Mouse (Mus musculus) yolk sac, embryonic 10.5 days (tissue): ENCODE data around the gene Sema6b.

Experiments
- DNase-seq: peaks from one replicate; pipeline ENCODE4 v3.0.0-alpha.2; 2017; ENCODE audit warnings: low spot score

Sema6b gene

GRCm38 (mm10) chr17:56146131-56146530 lies 6.0 kb upstream of the Sema6b start:
- DNase-seq, result no peak

DNA sequence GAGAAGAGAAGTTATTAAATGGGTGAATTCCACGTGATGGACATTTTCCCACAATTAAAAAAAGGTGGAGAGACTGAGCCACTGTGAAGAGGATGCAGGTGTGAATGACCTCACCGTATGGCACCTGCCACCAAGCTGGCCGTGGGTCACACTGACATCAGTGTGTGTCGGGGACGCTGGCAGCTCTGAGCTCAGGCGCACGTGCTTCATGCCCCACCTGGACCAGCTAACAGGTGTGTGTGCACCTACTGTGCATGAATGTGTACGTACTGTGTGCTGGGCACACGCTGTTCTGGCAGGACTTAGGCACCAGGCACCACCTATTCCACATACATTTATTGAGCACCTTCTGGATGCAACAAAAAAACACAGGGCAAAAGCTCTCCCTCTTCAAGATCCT lies 4.4 kb upstream of the Sema6b start:
- DNase-seq, result no peak

- no peak for DNase-seq
Observed at GRCm38 (mm10) chr17:56141702-56142605, 1.8 kb upstream of the Sema6b start.

DNA sequence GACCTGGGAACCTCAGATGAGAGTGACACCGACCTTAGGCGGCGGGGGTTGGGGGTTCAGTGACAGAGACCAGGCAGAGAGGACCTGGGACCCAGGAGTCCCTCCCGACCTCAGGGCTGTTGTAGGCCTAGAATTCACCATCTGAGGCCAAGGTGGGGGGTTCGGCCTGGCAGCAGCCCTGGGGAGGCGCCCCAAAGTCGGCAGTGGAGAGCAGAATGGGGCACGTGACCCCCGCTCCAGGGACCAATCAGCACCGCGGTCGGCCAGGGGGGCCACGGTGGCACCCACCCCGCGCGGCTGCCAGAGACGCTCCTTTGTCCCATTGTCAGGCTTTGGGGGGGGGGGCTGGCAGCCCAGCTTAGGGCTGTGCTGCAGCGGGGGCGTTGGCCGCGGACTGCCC lies 788 bp downstream of the Sema6b start:
- DNase-seq, result no peak

DNA sequence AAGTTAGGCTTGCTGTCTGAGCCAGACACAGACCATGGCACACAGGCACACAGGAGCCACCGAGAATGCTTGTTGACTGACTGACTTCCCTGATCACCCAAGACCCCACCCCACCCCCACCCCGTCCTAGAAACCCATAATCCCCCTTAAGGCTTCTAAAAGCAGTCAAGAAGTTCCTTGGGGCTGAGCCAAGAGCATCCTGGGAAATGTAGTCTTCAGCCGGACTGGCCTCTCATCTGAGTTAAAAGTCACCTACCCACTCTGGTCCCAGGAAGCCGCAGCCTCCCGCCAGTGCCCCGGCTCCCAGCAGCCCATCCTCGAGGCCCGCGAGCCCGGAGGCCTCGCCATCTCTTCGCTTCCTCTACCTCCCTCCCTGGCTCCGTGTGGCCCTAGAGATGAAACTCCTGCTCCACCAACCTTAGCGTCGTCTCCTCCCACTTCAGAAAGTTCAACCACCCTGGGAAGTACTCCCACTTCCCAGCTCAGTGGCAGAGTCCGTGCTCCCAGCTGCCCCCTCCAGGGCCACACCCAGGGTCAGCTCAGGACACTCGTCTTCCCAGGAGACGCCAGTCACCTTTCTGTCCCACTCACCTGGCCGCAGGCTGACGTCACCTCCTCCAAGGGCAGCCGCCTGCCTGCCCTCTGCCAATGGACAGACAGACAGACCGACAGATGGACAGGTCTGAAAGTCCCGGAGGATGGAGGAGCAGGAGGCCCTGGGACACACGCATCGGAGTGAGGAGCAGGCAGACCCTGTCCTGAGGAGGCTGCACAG lies 2.1 kb downstream of the Sema6b start:
- no peak for DNase-seq

GRCm38 (mm10) chr17:56136558-56136957 lies 3.6 kb downstream of the Sema6b start:
- no peak for DNase-seq

DNA sequence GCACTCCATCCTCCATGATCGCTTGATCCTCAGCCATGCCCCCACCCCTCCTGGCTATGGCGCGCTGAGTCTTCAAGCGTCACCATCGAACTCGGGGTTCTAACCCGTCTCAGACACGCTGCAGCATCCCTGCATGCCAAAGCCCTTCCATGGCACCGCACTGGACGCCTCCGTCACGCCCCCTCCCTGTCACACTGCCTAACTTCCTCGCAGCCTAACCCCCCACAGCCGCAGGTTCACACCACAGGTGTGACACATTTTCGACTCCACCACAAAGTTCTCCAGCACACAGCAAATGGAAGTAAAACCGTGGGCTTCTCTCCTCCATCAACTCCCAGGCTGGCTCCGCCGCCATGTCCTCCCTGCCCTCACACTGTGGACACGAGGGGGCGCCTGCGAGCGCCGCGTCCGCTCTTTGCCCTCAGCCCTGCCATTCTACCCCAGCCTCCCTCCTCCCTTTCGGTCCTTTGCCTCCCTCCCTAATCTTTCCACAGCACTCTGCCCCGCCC lies 5.6 kb downstream of the Sema6b start:
- DNase-seq, result peak; percentile 43

DNA sequence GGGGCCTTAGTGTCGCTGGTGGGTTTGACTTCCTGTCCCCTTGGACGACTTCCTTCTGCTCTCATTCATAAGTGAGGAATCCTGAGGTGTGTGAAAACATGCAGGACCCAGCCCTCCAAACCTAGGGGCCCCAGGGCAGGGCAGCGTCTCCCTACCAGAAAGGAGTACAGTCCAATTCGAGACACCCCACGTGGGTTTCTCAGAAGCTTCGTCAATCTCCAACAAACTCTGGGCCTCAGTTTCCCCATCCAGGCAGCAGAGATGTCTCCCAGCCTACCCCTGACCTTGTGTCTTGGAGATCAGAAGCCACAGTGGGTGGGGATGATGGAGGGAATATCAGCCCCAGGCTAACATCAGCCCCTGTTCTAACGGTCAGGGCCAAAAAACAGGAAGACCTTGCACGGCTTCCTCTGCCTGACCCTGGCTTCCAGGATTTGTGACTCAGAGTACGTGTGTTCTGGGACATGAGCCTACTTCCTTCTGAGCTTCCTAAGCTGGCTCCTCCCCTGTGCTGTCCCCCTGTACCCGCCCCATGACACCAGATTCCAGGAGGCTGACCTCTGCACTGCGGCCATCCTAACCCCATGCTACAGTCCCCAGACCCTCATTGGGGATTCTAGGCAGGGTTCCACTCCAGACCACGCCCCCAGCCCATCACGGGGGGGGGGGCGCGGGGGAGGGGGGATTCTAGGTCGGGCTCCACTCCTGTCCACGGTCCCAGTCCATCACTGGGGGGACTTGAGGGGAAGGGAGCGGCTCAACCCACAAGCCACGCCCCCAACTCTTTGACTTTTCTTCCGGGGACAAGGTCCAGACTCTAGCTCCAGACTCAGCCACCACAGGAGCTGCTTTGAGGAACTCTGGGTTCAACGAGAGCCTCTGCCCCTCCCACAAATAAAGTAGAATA lies 6.4 kb downstream of the Sema6b start:
- DNase-seq, result peak; percentile 94

DNA sequence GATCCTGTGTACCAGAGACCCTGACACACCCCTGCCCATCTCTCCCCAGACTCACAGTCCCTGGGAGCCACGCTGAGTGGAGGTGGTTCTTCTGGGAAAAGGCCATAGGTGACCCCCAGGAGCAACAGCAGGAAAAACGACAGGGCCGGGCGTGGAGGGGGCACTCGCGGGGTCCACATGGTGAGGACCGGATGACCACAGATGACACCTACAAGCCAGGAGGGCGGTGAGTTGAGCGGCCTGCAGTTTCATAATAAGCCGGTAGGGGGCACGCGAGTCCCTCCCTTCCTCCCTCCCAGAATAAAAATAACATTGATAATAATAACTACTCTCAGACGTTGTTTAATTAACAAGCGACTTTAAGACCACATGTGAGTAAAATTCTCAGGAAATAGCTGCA lies 7.5 kb downstream of the Sema6b start:
- no peak for DNase-seq

DNA sequence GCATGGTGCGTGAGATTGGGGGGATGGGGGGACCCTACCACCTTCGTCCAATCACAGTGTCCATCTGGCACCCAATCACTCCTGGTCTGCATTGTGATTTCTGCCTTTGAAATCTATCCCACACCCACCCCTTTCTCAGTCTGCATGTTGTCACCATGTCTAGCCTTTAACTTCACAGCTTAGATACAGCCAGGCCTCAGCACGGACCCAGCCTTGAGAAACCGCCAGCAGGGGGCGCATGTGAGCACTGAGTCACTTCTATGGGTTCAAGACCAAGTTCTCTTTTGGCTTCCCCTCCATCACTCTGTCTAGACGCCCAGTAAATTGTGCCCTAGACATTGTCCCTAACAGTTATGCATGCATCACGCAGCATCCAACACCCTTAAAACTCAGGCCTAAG lies 8.3 kb downstream of the Sema6b start:
- DNase-seq, result no peak

DNA sequence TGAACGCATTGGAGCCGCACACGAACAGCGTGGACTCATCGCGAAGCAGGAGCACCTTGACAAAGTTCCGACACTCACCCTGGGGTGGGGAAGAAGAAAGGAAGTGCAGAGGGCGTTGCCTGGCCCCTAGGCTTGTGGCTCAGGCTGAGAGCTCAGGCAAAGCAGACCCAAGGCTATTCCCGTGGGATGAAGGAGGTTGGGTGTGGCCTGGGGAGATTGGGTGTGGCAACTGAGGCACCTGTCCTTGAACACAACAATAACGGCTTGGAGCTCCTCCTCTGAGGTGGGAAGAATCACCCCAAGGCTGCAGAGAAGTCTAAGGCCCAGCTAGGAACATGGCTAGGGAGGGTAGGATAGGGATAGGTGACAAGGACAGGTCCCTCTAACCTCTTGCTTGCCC lies 9.0 kb downstream of the Sema6b start:
- no peak for DNase-seq

- no peak for DNase-seq
Observed at GRCm38 (mm10) chr17:56128246-56128645, 11.9 kb downstream of the Sema6b start.

GRCm38 (mm10) chr17:56126175-56126574 lies 14.0 kb downstream of the Sema6b start:
- no peak for DNase-seq

- DNase-seq, result no peak
Observed at GRCm38 (mm10) chr17:56125276-56125630, 14.9 kb downstream of the Sema6b start.

DNA sequence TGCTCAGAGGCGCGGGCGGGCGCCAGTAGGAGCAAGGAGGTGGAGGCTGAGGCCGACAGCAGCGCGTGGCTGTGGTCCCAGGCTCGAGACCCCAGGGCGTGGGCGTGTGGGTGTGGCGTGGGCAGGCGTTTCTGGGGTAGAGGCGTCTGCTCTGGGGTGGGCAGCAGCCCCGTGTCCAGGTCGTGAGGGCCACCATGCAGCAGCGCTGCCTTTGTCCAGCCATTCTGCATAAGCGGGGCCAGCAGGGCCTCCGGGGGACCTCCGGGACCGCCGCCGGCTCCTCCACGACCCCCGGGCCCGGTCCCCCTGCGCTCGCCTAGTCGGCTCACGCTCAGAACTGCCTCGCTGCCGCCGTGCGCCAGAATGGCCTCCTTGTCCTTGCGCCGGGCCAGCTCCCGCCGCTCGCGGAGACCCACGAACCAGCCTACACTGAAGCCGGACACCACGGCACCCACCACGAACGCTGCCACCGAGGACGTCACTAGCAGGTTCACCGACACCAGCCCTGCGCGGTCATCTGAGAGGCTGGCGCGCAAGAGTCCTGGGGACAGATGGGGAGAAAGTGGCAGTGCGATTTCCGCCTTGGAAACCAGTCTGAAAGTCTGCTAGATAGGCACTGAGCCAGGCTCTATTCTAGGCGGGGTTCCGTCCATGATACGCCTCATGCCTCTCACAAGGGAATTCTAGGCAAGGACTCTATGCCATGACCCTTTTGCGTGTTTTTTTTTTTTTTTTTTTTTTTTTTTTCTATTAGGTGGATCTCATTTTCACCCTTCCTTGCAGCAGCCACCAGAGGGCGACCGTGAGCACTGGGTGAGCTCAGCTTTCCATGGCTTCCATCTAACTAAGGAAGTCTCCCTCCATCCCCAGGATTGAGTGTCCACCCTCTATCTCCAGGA lies 15.5 kb downstream of the Sema6b start:
- DNase-seq, result no peak

GRCm38 (mm10) chr17:56123681-56124340 lies 16.3 kb downstream of the Sema6b start:
- DNase-seq, result no peak

GRCm38 (mm10) chr17:56123161-56123560 lies 17.0 kb downstream of the Sema6b start:
- DNase-seq, result no peak

- no peak for DNase-seq
Observed at GRCm38 (mm10) chr17:56121826-56122225, 18.3 kb downstream of the Sema6b start, which contains the start of gene Lrg1. Lrg1 (minus strand) TSS chr17:56122001.

DNA sequence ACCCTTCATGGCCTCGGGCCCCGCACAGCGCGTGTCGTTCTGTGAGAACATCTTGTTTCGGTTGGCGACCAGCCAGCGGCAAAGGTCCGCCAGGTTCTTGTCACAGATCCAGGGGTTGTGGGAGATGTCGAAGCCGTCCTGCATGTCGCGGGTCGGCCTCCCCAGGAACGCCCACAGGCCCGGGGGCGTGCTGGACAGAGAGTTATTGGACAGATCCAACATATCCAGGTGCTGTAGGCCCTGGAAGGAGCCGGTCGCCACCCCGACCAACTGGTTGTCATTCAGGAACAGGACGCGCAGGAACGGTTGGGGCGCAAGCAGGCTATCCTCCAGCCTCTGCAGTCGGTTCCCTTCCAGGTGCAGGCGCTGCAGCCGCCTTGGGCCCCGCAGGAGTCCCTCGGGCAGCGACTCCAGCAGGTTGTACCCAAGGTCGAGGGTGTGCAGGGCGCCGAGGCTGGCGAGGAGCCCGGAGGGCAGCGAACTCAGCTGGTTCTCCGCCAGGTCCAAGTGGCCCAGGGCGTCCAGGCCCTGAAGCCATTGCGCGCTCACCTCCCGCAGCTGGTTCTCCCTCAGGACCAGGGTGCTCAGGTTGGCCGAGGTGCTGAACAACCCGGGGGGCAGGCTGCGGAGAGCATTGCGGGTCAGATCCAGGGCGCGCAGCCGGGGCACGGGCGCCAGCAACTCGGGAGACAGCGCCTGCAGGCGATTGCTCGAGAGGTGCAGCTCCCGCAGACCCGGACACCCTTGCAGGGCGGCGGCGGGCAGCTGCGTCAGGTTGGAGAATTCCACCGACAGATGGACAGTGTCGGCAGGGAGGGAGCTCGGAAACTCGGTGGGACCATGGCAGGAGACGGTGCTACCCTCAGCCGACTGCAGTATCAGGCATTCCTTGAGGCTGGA lies 19.9 kb downstream of the Sema6b start:
- no peak for DNase-seq
